Mouse (Mus musculus) neural tube, embryonic 13.5 days (tissue): ENCODE measurements around the gene Chrna5. TPM values are rescaled to one million over a fixed set of nuclear protein-coding genes. Genes with fewer than 3 reads are reported as not detected.

Experiments used
- ATAC-seq: fragments of 200-750 bp; cut with Nextera tagmentation; 2 replicates; pipeline ENCODE4 v1.8.0; 2017; ENCODE audit warnings: low read depth, mild to moderate bottlenecking, moderate TSS enrichment, moderate library complexity
- H3K27ac ChIP-seq: fragments of 300-500 bp; sonication (generic); replicated peaks from 2 replicates; pipeline ENCODE4 v1.5.1; 2015; ENCODE audit warnings: moderate library complexity, mild to moderate bottlenecking, inconsistent platforms
- H3K27me3 ChIP-seq: fragments of 300-500 bp; sonication (generic); 2 replicates; pipeline ENCODE4 v1.6.1; 2015; ENCODE audit warnings: mild to moderate bottlenecking, inconsistent platforms
- H3K36me3 ChIP-seq: fragments of 300-500 bp; sonication (generic); 2 replicates; pipeline ENCODE4 v1.6.1; 2015; ENCODE audit warnings: mild to moderate bottlenecking, inconsistent platforms
- H3K4me1 ChIP-seq: fragments of 300-500 bp; sonication (generic); replicated peaks from 2 replicates; pipeline ENCODE4 v1.6.1; 2015; ENCODE audit warnings: inconsistent platforms
- H3K4me2 ChIP-seq: fragments of 300-500 bp; sonication (generic); 2 replicates; pipeline ENCODE4 v1.6.1; 2015; ENCODE audit warnings: inconsistent platforms, mild to moderate bottlenecking, moderate library complexity
- H3K4me3 ChIP-seq: fragments of 300-500 bp; sonication (generic); 2 replicates; pipeline ENCODE4 v1.5.1; 2015; ENCODE audit warnings: mild to moderate bottlenecking, inconsistent platforms
- H3K9ac ChIP-seq: fragments of 300-500 bp; sonication (generic); 2 replicates; pipeline ENCODE4 v1.6.1; 2015; ENCODE audit warnings: moderate library complexity, mild to moderate bottlenecking, inconsistent platforms
- H3K9me3 ChIP-seq: fragments of 300-500 bp; sonication (generic); 2 replicates; pipeline ENCODE4 v1.6.1; 2016; ENCODE audit warnings: inconsistent platforms
- WGBS: fragments of 180-500 bp; shearing (Covaris S2); methylation state at CpG from one replicate; pipeline ENCODE4 v1.1.7; 2015; 5-methylcytosine and 5-hydroxymethylcytosine counted together
- polyA plus RNA-seq: library from polyadenylated mRNA; unstranded; fragments of >200 nt; fragmentation: Nextera tagmentation; extraction: Ambion mirVana; gene quantifications from 2 replicates; pipeline ENCODE4 v1.2.1, GENCODE M21; 2015

The Chrna5 gene
- polyA plus RNA-seq, 1 experiment from 2014 or later = 5.8 TPM

DNA sequence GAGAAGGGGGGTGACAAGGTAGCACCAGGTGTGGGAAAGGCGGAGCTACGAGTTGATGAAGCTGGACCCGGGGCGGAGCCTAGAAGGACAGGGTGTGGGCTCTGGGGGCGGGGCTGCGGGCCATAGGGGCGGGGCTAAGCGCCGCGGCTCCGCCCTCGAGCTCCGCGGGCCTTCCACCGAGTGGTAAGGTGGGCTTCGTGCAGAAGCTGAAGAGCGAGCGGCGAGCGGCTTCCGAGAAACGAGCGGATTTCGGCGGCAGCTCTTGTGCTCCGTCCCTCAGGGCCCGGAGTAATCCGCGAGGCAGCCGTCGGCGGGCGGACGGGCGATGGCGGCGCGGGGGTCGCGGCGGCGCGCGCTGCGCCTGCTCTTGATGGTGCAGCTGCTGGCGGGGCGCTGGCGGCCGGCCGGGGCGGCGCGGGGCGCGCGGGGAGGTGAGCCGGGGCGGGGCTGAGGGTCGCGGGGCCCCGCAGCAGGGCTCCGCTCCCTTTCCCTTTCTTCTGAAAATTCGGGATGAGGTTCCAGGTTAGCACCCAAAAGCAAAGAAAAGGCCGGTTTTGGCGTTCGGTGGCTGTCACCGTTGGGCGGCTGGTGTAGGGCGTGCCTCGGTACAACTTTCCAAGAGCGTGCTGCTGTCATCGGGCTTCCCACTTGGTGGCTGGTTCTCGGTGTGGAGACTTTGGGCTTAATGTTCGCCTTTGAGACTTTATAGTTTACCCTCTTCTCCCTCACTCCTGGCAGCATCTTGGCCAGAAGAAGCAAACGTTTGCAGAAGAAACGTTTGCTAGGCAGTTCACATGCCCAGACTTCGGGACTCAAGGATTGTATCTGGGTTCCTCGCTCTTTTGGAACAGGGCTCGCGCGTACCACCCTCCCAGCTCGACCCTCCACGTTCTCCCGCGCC, 861 bp downstream of the Chrna5 start:
- ATAC-seq = peak; percentile 89
- Histone ChIP-seq H3K4me1 (peaks cover 24% of the 10 kb centered on the region), H3K27me3 (peaks cover 38% of the 10 kb centered on the region), H3K4me3 (peak overlapping the region; percentile 65), H3K9me3 (no peaks in the 10 kb centered on the region), H3K4me2 (peak overlapping the region; percentile 79), H3K27ac (no peak overlapping the region), H3K9ac (peak overlapping the region; percentile 68), H3K36me3 (no peaks in the 10 kb centered on the region)
- WGBS = 1% methylated on average over 74 of the region's 85 CpGs

DNA sequence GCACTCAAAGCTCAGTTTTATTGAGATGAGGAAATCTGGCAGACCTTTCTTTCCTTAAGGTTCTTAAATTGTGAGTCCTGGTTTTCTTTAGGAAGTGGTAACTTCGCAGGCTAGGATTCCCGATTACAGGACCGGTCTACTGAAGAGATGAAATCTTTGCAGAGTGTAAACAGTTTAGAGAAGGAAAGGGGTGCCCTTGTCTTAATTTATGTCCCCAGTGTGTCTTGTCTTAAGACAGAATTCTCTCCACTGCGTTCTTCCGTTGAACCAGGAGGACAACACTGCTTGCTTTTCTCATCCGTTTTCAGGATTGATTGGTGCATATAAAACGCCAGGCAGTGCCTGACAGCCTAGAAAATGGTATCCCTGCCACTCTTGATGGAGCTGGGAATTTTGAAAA, 1.7 kb downstream of the Chrna5 start:
- ATAC-seq = no peak
- WGBS = 4% methylated on average over 7 of the region's 7 CpGs
- no peak overlapping the region for H3K27ac ChIP-seq
- H3K4me2 ChIP-seq = peak overlapping the region; percentile 79
- H3K9me3 ChIP-seq = no peaks in the 10 kb centered on the region
- H3K27me3 ChIP-seq = peaks cover 38% of the 10 kb centered on the region
- peak overlapping the region; percentile 65 for H3K4me3 ChIP-seq
- peaks cover 24% of the 10 kb centered on the region for H3K4me1 ChIP-seq
- H3K36me3 ChIP-seq = no peaks in the 10 kb centered on the region
- H3K9ac ChIP-seq = peak overlapping the region; percentile 68

DNA sequence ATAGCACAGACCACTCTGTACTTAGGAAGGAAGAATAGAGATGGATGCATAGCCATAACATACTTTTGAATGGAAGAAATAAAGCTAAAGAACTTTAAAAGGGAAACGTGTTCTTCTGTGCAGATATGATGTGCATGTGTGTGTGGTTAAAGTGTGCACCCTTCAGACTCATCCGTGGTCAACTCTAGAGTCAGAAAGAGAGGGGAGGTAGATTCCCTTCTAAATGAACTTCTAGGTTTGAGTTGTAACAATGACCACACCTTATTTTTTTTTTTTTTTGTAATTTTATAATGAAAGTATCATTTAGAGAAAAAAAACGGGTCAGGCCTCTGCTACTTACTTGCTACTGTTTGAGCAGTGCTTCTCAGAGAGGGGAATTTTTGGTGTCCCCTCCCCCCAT, 9.7 kb downstream of the Chrna5 start:
- Histone ChIP-seq H3K36me3 (no peaks in the 10 kb centered on the region), H3K4me3 (no peak overlapping the region), H3K4me2 (no peak overlapping the region), H3K9me3 (no peaks in the 10 kb centered on the region), H3K9ac (no peak overlapping the region), H3K27ac (no peak overlapping the region), H3K27me3 (no peaks in the 10 kb centered on the region), H3K4me1 (no peaks in the 10 kb centered on the region)
- 84% methylated on average over 3 of the region's 3 CpGs for WGBS
- no peak for ATAC-seq

DNA sequence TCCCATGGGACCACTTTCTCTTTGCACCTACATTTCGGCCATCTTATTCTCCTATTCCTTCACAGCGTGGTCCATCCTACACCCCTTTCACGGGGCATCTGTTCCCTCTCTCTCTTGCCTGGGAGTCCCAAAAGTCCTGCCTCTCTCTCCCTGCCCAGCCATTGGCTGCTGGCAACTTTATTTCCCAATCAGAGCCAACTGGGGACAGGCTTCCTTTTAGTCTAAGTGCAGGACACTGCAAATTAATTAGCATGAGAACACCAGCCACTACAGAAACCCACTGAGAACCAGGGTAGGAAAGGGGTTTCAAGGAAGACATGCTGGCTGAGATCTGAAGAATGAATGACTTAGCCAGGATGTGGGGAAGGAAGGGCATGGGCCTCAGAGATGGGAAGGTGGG, 13.7 kb downstream of the Chrna5 start:
- Histone ChIP-seq H3K27ac (no peak overlapping the region), H3K9me3 (no peaks in the 10 kb centered on the region), H3K27me3 (no peaks in the 10 kb centered on the region), H3K9ac (no peak overlapping the region), H3K36me3 (no peaks in the 10 kb centered on the region), H3K4me3 (no peak overlapping the region), H3K4me1 (no peaks in the 10 kb centered on the region), H3K4me2 (no peak overlapping the region)
- no peak for ATAC-seq
- WGBS = 48% methylated on average over 3 of the region's 3 CpGs

DNA sequence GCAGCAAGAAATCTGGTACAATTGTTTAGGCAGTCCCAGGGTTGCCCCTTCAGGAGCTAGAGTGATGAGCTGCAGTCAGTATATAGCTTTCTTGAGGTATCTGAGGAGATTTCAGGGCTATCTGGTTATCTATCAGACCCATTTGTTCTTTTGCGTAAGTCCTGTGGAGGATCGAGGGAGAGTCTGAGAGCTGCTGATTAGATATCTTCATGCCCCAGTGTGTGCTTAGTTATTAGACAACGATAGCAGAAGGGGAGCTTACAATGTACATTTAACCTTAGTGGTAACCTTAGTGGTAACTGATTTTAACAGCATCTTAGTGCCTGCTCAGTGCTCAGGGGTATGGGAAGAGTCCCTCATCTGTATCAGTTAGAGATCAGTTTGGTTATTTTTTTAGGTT, 15.0 kb downstream of the Chrna5 start:
- H3K27ac ChIP-seq = no peak overlapping the region
- H3K4me1 ChIP-seq = no peaks in the 10 kb centered on the region
- H3K36me3 ChIP-seq = no peaks in the 10 kb centered on the region
- H3K27me3 ChIP-seq = no peaks in the 10 kb centered on the region
- H3K9ac ChIP-seq = no peak overlapping the region
- H3K9me3 ChIP-seq = no peaks in the 10 kb centered on the region
- WGBS = 90% methylated on average over 3 of the region's 3 CpGs
- ATAC-seq = no peak
- no peak overlapping the region for H3K4me3 ChIP-seq
- H3K4me2 ChIP-seq = no peak overlapping the region

DNA sequence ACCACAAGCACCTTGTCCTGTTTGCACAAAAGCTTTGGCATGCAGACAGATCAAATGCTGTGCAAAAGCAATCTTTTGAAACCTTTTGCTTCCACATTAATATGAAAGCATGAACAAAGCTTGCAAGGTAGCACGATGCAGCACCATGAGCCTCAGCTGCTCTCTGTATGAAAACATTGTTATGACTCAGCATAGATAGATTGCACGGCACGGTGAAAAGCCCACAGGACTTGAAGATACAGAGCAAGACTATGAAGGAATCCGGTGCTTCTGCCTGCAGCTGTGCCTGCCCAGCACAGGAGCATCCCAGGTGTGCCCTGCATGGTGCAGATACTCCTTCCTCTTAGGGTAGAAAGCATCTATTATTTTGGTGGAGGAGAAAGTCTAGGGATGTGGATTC, 22.9 kb downstream of the Chrna5 start:
- Histone ChIP-seq H3K4me1 (peaks cover 9% of the 10 kb centered on the region; the same call in 1 of the 2 replicates), H3K36me3 (no peaks in the 10 kb centered on the region), H3K9me3 (no peaks in the 10 kb centered on the region), H3K9ac (no peak overlapping the region), H3K27ac (no peak overlapping the region), H3K4me2 (no peak overlapping the region), H3K27me3 (no peaks in the 10 kb centered on the region), H3K4me3 (no peak overlapping the region)
- no peak for ATAC-seq
- WGBS = 55% methylated on average over 4 of the region's 4 CpGs

DNA sequence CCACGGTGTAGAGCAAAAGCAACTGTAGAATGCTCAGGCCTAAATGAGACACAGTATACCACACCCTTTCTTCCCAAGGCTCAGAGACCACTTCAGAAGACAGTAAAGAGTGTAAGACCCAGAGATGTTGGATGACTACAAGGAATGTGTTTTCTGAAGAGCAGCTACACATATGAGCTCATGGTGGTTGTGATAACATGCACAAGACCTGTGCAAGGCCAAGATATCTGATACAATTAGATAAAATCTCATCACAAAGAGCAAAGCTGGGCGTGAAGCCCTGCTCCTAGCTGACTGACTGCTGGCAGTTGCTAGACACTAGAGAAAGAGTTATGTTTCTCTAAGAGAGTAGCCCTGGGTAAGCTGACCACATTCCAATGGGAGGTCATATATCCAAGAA, 29.0 kb downstream of the Chrna5 start:
- H3K4me1 ChIP-seq = peaks cover 17% of the 10 kb centered on the region
- no peaks in the 10 kb centered on the region for H3K27me3 ChIP-seq
- no peak overlapping the region for H3K4me2 ChIP-seq
- ATAC-seq = no peak
- no peaks in the 10 kb centered on the region for H3K9me3 ChIP-seq
- no peak overlapping the region for H3K9ac ChIP-seq
- H3K4me3 ChIP-seq = no peak overlapping the region
- no peak overlapping the region for H3K27ac ChIP-seq
- 73% methylated on average over 2 of the region's 2 CpGs for WGBS
- H3K36me3 ChIP-seq = peaks cover 26% of the 10 kb centered on the region

DNA sequence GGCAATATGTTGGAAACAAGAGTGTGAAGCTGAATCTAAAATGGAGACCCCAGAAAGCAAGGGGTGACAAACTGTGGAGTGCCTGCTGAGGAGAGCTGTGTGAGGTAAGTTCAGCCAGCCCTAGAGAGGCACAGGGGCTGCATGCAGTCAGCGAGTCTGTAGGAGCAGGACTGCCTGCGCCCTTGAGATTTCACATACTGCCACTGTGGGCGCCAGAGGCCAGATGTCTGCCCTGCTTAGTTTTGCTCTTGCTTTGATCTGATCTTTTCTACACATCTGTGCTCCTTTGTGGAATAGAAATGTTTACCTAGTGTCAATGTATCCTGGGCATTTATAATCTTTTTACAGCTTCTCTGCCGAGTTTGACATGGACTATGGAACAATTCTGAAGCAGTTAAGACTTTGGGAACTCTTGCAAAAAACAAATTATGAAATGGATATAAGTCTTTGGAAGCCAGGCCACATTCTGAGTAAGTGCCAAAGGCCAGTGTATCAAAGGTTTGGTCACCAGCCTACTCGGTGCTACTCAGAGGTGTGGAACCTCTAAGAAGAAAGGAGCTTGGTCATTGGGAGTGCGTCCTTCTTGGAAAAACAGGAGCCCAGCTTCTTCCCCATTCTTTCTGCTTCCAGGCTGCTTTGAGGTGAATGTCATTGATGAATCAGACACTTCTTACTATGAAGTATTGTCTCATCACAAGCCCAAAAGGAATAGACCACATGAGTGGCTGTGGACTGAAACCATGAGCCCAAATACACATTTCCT, 30.1 kb downstream of the Chrna5 start:
- H3K9ac ChIP-seq = no peak overlapping the region
- WGBS = 51% methylated on average over 6 of the region's 6 CpGs
- no peaks in the 10 kb centered on the region for H3K27me3 ChIP-seq
- H3K36me3 ChIP-seq = peaks cover 35% of the 10 kb centered on the region
- no peaks in the 10 kb centered on the region for H3K9me3 ChIP-seq
- H3K27ac ChIP-seq = no peak overlapping the region
- ATAC-seq = no peak
- H3K4me2 ChIP-seq = no peak overlapping the region
- H3K4me3 ChIP-seq = no peak overlapping the region
- H3K4me1 ChIP-seq = peaks cover 17% of the 10 kb centered on the region

DNA sequence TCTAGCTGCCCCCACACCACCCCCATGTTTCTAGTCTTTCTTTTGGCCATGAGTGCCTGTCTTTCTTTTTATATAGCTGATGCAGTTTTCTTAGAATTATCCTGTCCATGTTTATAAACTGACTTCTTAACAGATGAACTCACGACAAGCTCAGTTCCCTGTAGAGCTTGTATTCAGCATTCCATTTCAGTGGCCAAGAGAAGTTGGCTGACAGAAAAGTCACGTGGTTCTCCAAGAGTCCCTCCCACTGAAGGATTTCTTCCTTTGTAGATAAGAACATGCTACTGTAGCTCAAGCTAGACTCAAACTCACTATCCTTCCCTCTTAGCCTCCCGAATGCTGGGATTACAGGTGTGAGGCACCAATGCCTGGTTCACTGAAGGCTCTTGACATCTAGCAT, 36.2 kb downstream of the Chrna5 start:
- H3K9ac ChIP-seq = no peak overlapping the region
- H3K4me3 ChIP-seq = no peak overlapping the region
- H3K9me3 ChIP-seq = no peaks in the 10 kb centered on the region
- H3K27ac ChIP-seq = no peak overlapping the region
- no peaks in the 10 kb centered on the region for H3K27me3 ChIP-seq
- no peak for ATAC-seq
- H3K4me2 ChIP-seq = no peak overlapping the region
- 78% methylated on average over 3 of the region's 3 CpGs for WGBS
- H3K4me1 ChIP-seq = peaks cover 17% of the 10 kb centered on the region
- H3K36me3 ChIP-seq = peaks cover 46% of the 10 kb centered on the region

DNA sequence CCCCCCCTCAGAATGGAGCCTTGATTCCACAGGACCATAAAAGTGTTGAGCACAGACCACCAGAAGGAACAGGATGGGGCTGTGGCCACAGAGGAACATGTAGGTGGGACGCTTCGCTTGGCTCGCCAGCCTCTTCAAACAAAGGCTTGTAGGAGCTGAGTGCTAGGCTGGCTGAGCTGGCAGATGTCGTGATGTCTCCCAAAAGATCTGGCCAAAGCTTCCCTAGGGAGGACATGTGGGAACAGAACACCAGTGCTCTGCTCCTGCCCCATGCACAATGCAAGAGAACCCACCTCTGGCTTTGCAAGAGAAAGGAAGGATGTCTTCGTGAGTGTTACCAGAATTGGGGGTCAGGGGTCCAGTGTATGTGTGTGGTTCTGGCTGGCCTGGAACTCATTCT, 42.6 kb downstream of the Chrna5 start:
- Histone ChIP-seq H3K27me3 (peaks cover 36% of the 10 kb centered on the region), H3K4me3 (no peak overlapping the region), H3K9ac (no peak overlapping the region), H3K4me2 (no peak overlapping the region), H3K4me1 (peaks cover 33% of the 10 kb centered on the region), H3K27ac (no peak overlapping the region), H3K36me3 (peaks cover 28% of the 10 kb centered on the region; the same call in 1 of the 2 replicates), H3K9me3 (no peaks in the 10 kb centered on the region)
- ATAC-seq = no peak
- 83% methylated on average over 5 of the region's 5 CpGs for WGBS

DNA sequence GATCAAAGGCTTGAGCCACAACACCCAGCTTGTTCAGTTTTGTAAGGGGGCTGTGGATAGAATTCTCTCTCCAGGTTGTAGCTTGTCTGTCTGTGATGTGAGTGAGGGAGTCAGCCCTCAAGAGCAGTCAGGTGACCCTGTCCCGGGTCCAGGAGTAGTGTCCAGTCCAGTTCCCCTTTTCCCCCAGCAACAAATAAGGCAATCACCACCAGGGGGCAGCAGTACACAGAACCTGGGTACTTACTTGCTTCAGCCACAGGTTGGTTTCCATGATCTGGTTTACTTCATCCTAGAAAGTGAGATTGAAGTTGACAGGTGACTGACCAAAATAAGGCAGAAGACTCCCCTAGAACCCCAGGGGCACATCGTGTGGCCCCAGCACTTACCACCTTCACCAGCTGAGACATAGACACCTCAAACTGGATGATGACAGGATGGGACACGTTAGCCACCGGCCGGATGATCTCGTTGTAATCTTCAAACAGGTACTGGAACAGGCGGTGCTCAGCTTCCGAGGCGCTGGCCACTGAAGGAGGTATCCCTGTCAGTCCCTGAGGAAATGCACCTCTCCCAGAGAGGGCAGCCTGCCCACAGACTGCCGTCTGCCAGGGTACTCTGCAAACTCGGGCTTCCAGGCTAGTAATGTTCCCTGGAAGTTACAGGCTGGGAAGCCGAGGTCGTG, 43.4 kb downstream of the Chrna5 start:
- no peaks in the 10 kb centered on the region for H3K9me3 ChIP-seq
- no peak overlapping the region for H3K27ac ChIP-seq
- peaks cover 33% of the 10 kb centered on the region for H3K4me1 ChIP-seq
- H3K9ac ChIP-seq = no peak overlapping the region
- ATAC-seq = no peak
- H3K4me3 ChIP-seq = 0 out of 2 replicates have a peak overlapping the region, but pooled peaks have one; percentile 6
- peaks cover 28% of the 10 kb centered on the region; the same call in 1 of the 2 replicates for H3K36me3 ChIP-seq
- 45% methylated on average over 13 of the region's 13 CpGs for WGBS
- peak overlapping the region; percentile 62 for H3K4me2 ChIP-seq
- H3K27me3 ChIP-seq = peaks cover 36% of the 10 kb centered on the region
